Mouse (Mus musculus) neural tube, embryonic 14.5 days (tissue): Measurements from ENCODE around the gene Pan3. TPM values are rescaled to one million over a fixed set of nuclear protein-coding genes. Genes with fewer than 3 reads are reported as not detected.

Source experiments
- ATAC-seq: fragments of 200-750 bp; cut with Nextera tagmentation; 2 replicates; pipeline ENCODE4 v1.8.0; 2017; ENCODE audit warnings: low read depth, mild to moderate bottlenecking, moderate TSS enrichment, moderate library complexity
- H3K27ac ChIP-seq: fragments of 300-500 bp; sonication (generic); 2 replicates; pipeline ENCODE4 v1.5.1; 2014; ENCODE audit warnings: low read depth, mild to moderate bottlenecking, control low read depth, low read length, moderate library complexity, mixed read lengths
- H3K27me3 ChIP-seq: fragments of 300-500 bp; sonication (generic); 2 replicates; pipeline ENCODE4 v1.6.1; 2014; ENCODE audit warnings: low read length; ENCODE audit not compliant: control insufficient read depth, insufficient read depth
- H3K36me3 ChIP-seq: fragments of 300-500 bp; sonication (generic); 2 replicates; pipeline ENCODE4 v1.6.1; 2014; ENCODE audit warnings: low read length, mixed read lengths; ENCODE audit not compliant: control insufficient read depth, insufficient read depth
- H3K4me1 ChIP-seq: fragments of 300-500 bp; sonication (generic); 2 replicates; pipeline ENCODE4 v1.6.1; 2014; ENCODE audit warnings: low read length; ENCODE audit not compliant: control insufficient read depth, insufficient read depth
- H3K4me2 ChIP-seq: fragments of 300-500 bp; sonication (generic); 2 replicates; pipeline ENCODE4 v1.6.1; 2014; ENCODE audit warnings: mild to moderate bottlenecking, low read depth, low read length, control low read depth
- H3K4me3 ChIP-seq: fragments of 300-500 bp; sonication (generic); 2 replicates; pipeline ENCODE4 v1.5.1; 2014; ENCODE audit warnings: low read depth, low read length, control low read depth, mixed read lengths
- H3K9ac ChIP-seq: fragments of 300-500 bp; sonication (generic); replicated peaks from 2 replicates; pipeline ENCODE4 v1.6.1; 2014; ENCODE audit warnings: low read depth, mild to moderate bottlenecking, control low read depth, low read length, mixed read lengths
- H3K9me3 ChIP-seq: fragments of 300-500 bp; sonication (generic); 2 replicates; pipeline ENCODE4 v1.6.1; 2016; ENCODE audit warnings: low read length; ENCODE audit not compliant: control insufficient read depth
- WGBS: fragments of 180-500 bp; shearing (Covaris S2); extraction: QIAGEN DNeasy Blood & Tissue Kit; methylation state at CpG from one replicate; pipeline ENCODE4 v1.1.7; 2014; 5-methylcytosine and 5-hydroxymethylcytosine counted together
- polyA plus RNA-seq: library from polyadenylated mRNA; unstranded; fragments of >200 nt; fragmentation: Nextera tagmentation; extraction: Ambion mirVana; gene quantifications from 2 replicates; pipeline ENCODE4 v1.2.1, GENCODE M21; 2014

Pan3 gene
- polyA plus RNA-seq, 1 experiment from 2014 or later = 62.8 TPM

- 78% methylated on average over 3 of the region's 3 CpGs for WGBS
- no peak overlapping the region for H3K9ac ChIP-seq
- H3K9me3 ChIP-seq = no peaks in the 10 kb centered on the region
- H3K27me3 ChIP-seq = no peaks in the 10 kb centered on the region
- peaks cover 4% of the 10 kb centered on the region; the same call in 1 of the 2 replicates for H3K4me1 ChIP-seq
- H3K4me2 ChIP-seq = no peak overlapping the region
- no peak overlapping the region for H3K27ac ChIP-seq
- no peaks in the 10 kb centered on the region for H3K36me3 ChIP-seq
- no peak for ATAC-seq
- H3K4me3 ChIP-seq = no peak overlapping the region
Observed at GRCm38 (mm10) chr5:147440996-147441507, 11.1 kb downstream of the Pan3 start.

GRCm38 (mm10) chr5:147441979-147442378 lies 12.0 kb downstream of the Pan3 start:
- Histone ChIP-seq H3K27me3 (no peaks in the 10 kb centered on the region), H3K4me1 (no peaks in the 10 kb centered on the region), H3K36me3 (no peaks in the 10 kb centered on the region), H3K9me3 (no peaks in the 10 kb centered on the region), H3K9ac (no peak overlapping the region), H3K4me2 (no peak overlapping the region), H3K27ac (no peak overlapping the region), H3K4me3 (no peak overlapping the region)
- 79% methylated on average over 1 of the region's 1 CpGs for WGBS
- no peak for ATAC-seq

- WGBS = 81% methylated on average over 4 of the region's 4 CpGs
- H3K9ac ChIP-seq = no peak overlapping the region
Observed at GRCm38 (mm10) chr5:147442741-147443140, 12.8 kb downstream of the Pan3 start.

GRCm38 (mm10) chr5:147444298-147444697 lies 14.3 kb downstream of the Pan3 start:
- no peak overlapping the region for H3K27ac ChIP-seq
- H3K4me1 ChIP-seq = peaks cover 11% of the 10 kb centered on the region; the same call in 1 of the 2 replicates

More at GRCm38 (mm10) chr5:147442741-147443140, 12.8 kb downstream of the Pan3 start:
- Histone ChIP-seq H3K4me2 (no peak overlapping the region), H3K4me3 (no peak overlapping the region), H3K9me3 (no peaks in the 10 kb centered on the region), H3K36me3 (no peaks in the 10 kb centered on the region), H3K27me3 (no peaks in the 10 kb centered on the region), H3K27ac (no peak overlapping the region), H3K4me1 (no peaks in the 10 kb centered on the region)
- no peak for ATAC-seq

GRCm38 (mm10) chr5:147444757-147445156 lies 14.8 kb downstream of the Pan3 start:
- no peak overlapping the region for H3K4me2 ChIP-seq
- H3K27ac ChIP-seq = no peak overlapping the region
- H3K4me3 ChIP-seq = no peak overlapping the region
- peaks cover 11% of the 10 kb centered on the region; the same call in 1 of the 2 replicates for H3K4me1 ChIP-seq
- no peak for ATAC-seq
- WGBS = 98% methylated on average over 2 of the region's 2 CpGs
- no peaks in the 10 kb centered on the region for H3K36me3 ChIP-seq
- H3K27me3 ChIP-seq = no peaks in the 10 kb centered on the region
- no peaks in the 10 kb centered on the region for H3K9me3 ChIP-seq
- H3K9ac ChIP-seq = no peak overlapping the region

More at GRCm38 (mm10) chr5:147444298-147444697, 14.3 kb downstream of the Pan3 start:
- Histone ChIP-seq H3K4me3 (no peak overlapping the region), H3K9ac (no peak overlapping the region), H3K4me2 (no peak overlapping the region), H3K36me3 (no peaks in the 10 kb centered on the region), H3K9me3 (no peaks in the 10 kb centered on the region), H3K27me3 (no peaks in the 10 kb centered on the region)
- 94% methylated on average over 6 of the region's 6 CpGs for WGBS
- ATAC-seq = no peak

- 96% methylated on average over 4 of the region's 4 CpGs for WGBS
- Histone ChIP-seq H3K27ac (no peak overlapping the region), H3K9ac (no peak overlapping the region), H3K27me3 (no peaks in the 10 kb centered on the region), H3K36me3 (no peaks in the 10 kb centered on the region), H3K4me2 (no peak overlapping the region), H3K9me3 (no peaks in the 10 kb centered on the region), H3K4me3 (no peak overlapping the region), H3K4me1 (peaks cover 11% of the 10 kb centered on the region; the same call in 1 of the 2 replicates)
- ATAC-seq = no peak
Observed at GRCm38 (mm10) chr5:147445252-147445651, 15.3 kb downstream of the Pan3 start.

- Histone ChIP-seq H3K36me3 (no peaks in the 10 kb centered on the region), H3K9ac (no peak overlapping the region), H3K4me1 (peaks cover 11% of the 10 kb centered on the region; the same call in 1 of the 2 replicates), H3K27me3 (no peaks in the 10 kb centered on the region), H3K4me2 (no peak overlapping the region), H3K4me3 (no peak overlapping the region), H3K27ac (peak overlapping the region; percentile 28; the same call in 1 of the 2 replicates), H3K9me3 (no peaks in the 10 kb centered on the region)
- ATAC-seq = no peak
- 38% methylated on average over 4 of the region's 4 CpGs for WGBS
Observed at GRCm38 (mm10) chr5:147448526-147448925, 18.6 kb downstream of the Pan3 start.

GRCm38 (mm10) chr5:147448933-147449332 lies 19.0 kb downstream of the Pan3 start:
- H3K27me3 ChIP-seq = no peaks in the 10 kb centered on the region
- no peaks in the 10 kb centered on the region for H3K9me3 ChIP-seq
- no peaks in the 10 kb centered on the region for H3K36me3 ChIP-seq
- H3K4me3 ChIP-seq = no peak overlapping the region
- H3K9ac ChIP-seq = no peak overlapping the region
- 68% methylated on average over 4 of the region's 4 CpGs for WGBS
- H3K4me2 ChIP-seq = no peak overlapping the region
- H3K27ac ChIP-seq = peak overlapping the region; percentile 28; the same call in 1 of the 2 replicates
- H3K4me1 ChIP-seq = peaks cover 11% of the 10 kb centered on the region; the same call in 1 of the 2 replicates
- ATAC-seq = no peak

GRCm38 (mm10) chr5:147456491-147456890 lies 26.5 kb downstream of the Pan3 start:
- Histone ChIP-seq H3K36me3 (peaks cover 5% of the 10 kb centered on the region), H3K4me1 (no peaks in the 10 kb centered on the region), H3K27ac (no peak overlapping the region), H3K4me3 (no peak overlapping the region), H3K27me3 (no peaks in the 10 kb centered on the region), H3K4me2 (no peak overlapping the region), H3K9ac (no peak overlapping the region), H3K9me3 (no peaks in the 10 kb centered on the region)
- no peak for ATAC-seq
- WGBS = 95% methylated on average over 4 of the region's 4 CpGs
